Mouse (Mus musculus) liver, embryonic 14.5 days (tissue): ENCODE data around the gene 4930451I11Rik.

Experiments
- CTCF ChIP-seq: IDR thresholded peaks from 2 replicates; pipeline ENCODE4 v1.5.1; 2016; ENCODE audit warnings: antibody characterized with exemption, low read depth, control low read depth
- EP300 ChIP-seq: IDR thresholded peaks from 2 replicates; pipeline ENCODE4 v1.6.1; 2016; ENCODE audit warnings: antibody characterized with exemption, low read depth

- TF ChIP-seq CTCF (no peak), EP300 (no peak)
Observed at GRCm38 (mm10) chr7:126823202-126823711, 8.2 kb downstream of the 4930451I11Rik start.
